Mouse (Mus musculus) MEL (cell line): Measurements from ENCODE around the gene Lpar3. TPM values are rescaled to one million over a fixed set of nuclear protein-coding genes. Genes with fewer than 3 reads are reported as not detected.

Source experiments
- DNase-seq: peaks from one replicate; pipeline ENCODE4 v3.0.0; 2011; ENCODE audit warnings: low read depth, low spot score
- H3K27ac ChIP-seq: 2 replicates; pipeline ENCODE4 v1.5.1; 2012; ENCODE audit warnings: low read depth, mild to moderate bottlenecking, control low read depth, low read length, moderate library complexity; ENCODE audit not compliant: control insufficient read depth
- H3K27me3 ChIP-seq, 2 experiments: fragments of 150-350 bp in 1 of 2; sonication (generic) in 1 of 2; 2 replicates each; pipeline ENCODE4 v1.6.1; 2012; ENCODE audit warnings: low read length in 2 of 2, mild to moderate bottlenecking in 2 of 2, improper control_type of control experiment in 1 of 2, moderate library complexity in 1 of 2; ENCODE audit not compliant: insufficient read depth in 2 of 2, control insufficient read depth in 1 of 2
- H3K36me3 ChIP-seq, 2 experiments: 2 replicates each; pipeline ENCODE4 v1.6.1; 2012 to 2014; ENCODE audit warnings: low read length in 2 of 2, improper control_type of control experiment in 1 of 2, inconsistent platforms in 1 of 2, mild to moderate bottlenecking in 1 of 2; ENCODE audit not compliant: insufficient read depth in 2 of 2, control insufficient read depth in 1 of 2
- H3K4me1 ChIP-seq, 2 experiments: fragments of 150-350 bp in 1 of 2; sonication (generic) in 1 of 2; 2 replicates each; pipeline ENCODE4 v1.6.1; 2012; ENCODE audit warnings: low read length in 2 of 2, improper control_type of control experiment in 1 of 2, mild to moderate bottlenecking in 1 of 2; ENCODE audit not compliant: insufficient read depth in 2 of 2, control insufficient read depth in 1 of 2
- H3K4me3 ChIP-seq, 2 experiments: fragments of 150-350 bp in 1 of 2; sonication (generic) in 1 of 2; 2 replicates each; pipeline ENCODE4 v1.5.1; 2012; ENCODE audit warnings: low read depth in 2 of 2, low read length in 2 of 2, mild to moderate bottlenecking in 2 of 2, moderate library complexity in 2 of 2, control low read depth in 1 of 2, improper control_type of control experiment in 1 of 2; ENCODE audit not compliant: control insufficient read depth in 1 of 2, insufficient read depth in 1 of 2
- H3K79me2 ChIP-seq: 2 replicates; pipeline ENCODE4 v1.6.1; 2012; ENCODE audit warnings: mild to moderate bottlenecking, low read length, moderate library complexity; ENCODE audit not compliant: control insufficient read depth, poor library complexity, insufficient read depth
- H3K9ac ChIP-seq: 2 replicates; pipeline ENCODE4 v1.6.1; 2012; ENCODE audit warnings: low read depth, mild to moderate bottlenecking, control low read depth, low read length, moderate library complexity; ENCODE audit not compliant: control insufficient read depth, poor library complexity, severe bottlenecking
- H3K9me3 ChIP-seq: fragments of 150-350 bp; sonication (generic); replicated peaks from 2 replicates; pipeline ENCODE4 v1.6.1; 2012; ENCODE audit warnings: mild to moderate bottlenecking, low read length, improper control_type of control experiment, moderate library complexity; ENCODE audit not compliant: insufficient read depth
- CTCF ChIP-seq, 3 experiments: IDR thresholded peaks in 2 of 3; conservative IDR thresholded peaks in 1 of 3; 2 replicates each; pipeline ENCODE4 v1.5.1; 2011 to 2012; ENCODE audit warnings: low read length in 3 of 3, low read depth in 2 of 3, mild to moderate bottlenecking in 2 of 3, improper control_type of control experiment in 1 of 3, inconsistent platforms in 1 of 3, mixed read lengths in 1 of 3, moderate library complexity in 1 of 3; ENCODE audit not compliant: control insufficient read depth in 1 of 3, insufficient read depth in 1 of 3, poor library complexity in 1 of 3, severe bottlenecking in 1 of 3
- E2F4 ChIP-seq: IDR thresholded peaks from 2 replicates; pipeline ENCODE4 v1.6.1; 2011; ENCODE audit warnings: low read depth, low read length, improper control_type of control experiment, borderline replicate concordance
- ELF1 ChIP-seq: IDR thresholded peaks from 2 replicates; pipeline ENCODE4 v1.6.1; 2014; ENCODE audit warnings: low read depth, mild to moderate bottlenecking, inconsistent platforms, low read length, improper control_type of control experiment, moderate library complexity
- EP300 ChIP-seq, 2 experiments: IDR thresholded peaks; 2 replicates each; pipeline ENCODE4 v1.6.1; 2011; ENCODE audit warnings: improper control_type of control experiment in 2 of 2, low read length in 2 of 2, low read depth in 1 of 2, mild to moderate bottlenecking in 1 of 2
- HCFC1 ChIP-seq: IDR thresholded peaks from 2 replicates; pipeline ENCODE4 v1.6.1; 2012; ENCODE audit warnings: low read depth, mild to moderate bottlenecking, inconsistent platforms, low read length, improper control_type of control experiment, moderate library complexity
- KAT2A ChIP-seq: conservative IDR thresholded peaks from 2 replicates; pipeline ENCODE4 v1.6.1; 2012; ENCODE audit warnings: low read depth, low read length, improper control_type of control experiment, inconsistent platforms
- MAFK ChIP-seq: IDR thresholded peaks from 2 replicates; pipeline ENCODE4 v1.6.1; 2011; ENCODE audit warnings: low read depth, mild to moderate bottlenecking, low read length, improper control_type of control experiment, borderline replicate concordance
- MXI1 ChIP-seq: IDR thresholded peaks from 2 replicates; pipeline ENCODE4 v1.6.1; 2011; ENCODE audit warnings: mild to moderate bottlenecking, low read depth, low read length, improper control_type of control experiment
- MYB ChIP-seq: IDR thresholded peaks from 2 replicates; pipeline ENCODE4 v1.6.1; 2011; ENCODE audit warnings: mild to moderate bottlenecking, low read depth, low read length, improper control_type of control experiment
- MYC ChIP-seq: IDR thresholded peaks from 2 replicates; pipeline ENCODE4 v1.6.1; 2011; ENCODE audit warnings: low read depth, mild to moderate bottlenecking, low read length, improper control_type of control experiment, moderate library complexity
- NELFE ChIP-seq: IDR thresholded peaks from 2 replicates; pipeline ENCODE4 v1.6.1; 2011; ENCODE audit warnings: low read depth, low read length, improper control_type of control experiment
- NRF1 ChIP-seq: IDR thresholded peaks from 2 replicates; pipeline ENCODE4 v1.6.1; 2014; ENCODE audit warnings: low read depth, mild to moderate bottlenecking, inconsistent platforms, low read length, improper control_type of control experiment, moderate library complexity; ENCODE audit not compliant: poor library complexity, insufficient read depth, severe bottlenecking
- POLR2AphosphoS2 ChIP-seq: IDR thresholded peaks from 2 replicates; pipeline ENCODE4 v1.6.1; 2011; ENCODE audit warnings: low read length, improper control_type of control experiment
- RAD21 ChIP-seq: IDR thresholded peaks from 2 replicates; pipeline ENCODE4 v1.6.1; 2011; ENCODE audit warnings: mild to moderate bottlenecking, low read depth, low read length, improper control_type of control experiment
- RCOR1 ChIP-seq: IDR thresholded peaks from 2 replicates; pipeline ENCODE4 v1.6.1; 2012; ENCODE audit warnings: low read depth, mild to moderate bottlenecking, inconsistent platforms, low read length, improper control_type of control experiment
- SMC3 ChIP-seq: IDR thresholded peaks from 2 replicates; pipeline ENCODE4 v1.6.1; 2011; ENCODE audit warnings: low read depth, low read length, improper control_type of control experiment
- TAL1 ChIP-seq: IDR thresholded peaks from 2 replicates; pipeline ENCODE4 v1.6.1; 2012; ENCODE audit warnings: mild to moderate bottlenecking, inconsistent platforms, low read length, moderate library complexity, mixed read lengths
- TBP ChIP-seq: IDR thresholded peaks from 2 replicates; pipeline ENCODE4 v1.8.0; 2011; ENCODE audit warnings: low read depth, low read length, improper control_type of control experiment
- TCF12 ChIP-seq: IDR thresholded peaks from 2 replicates; pipeline ENCODE4 v1.6.1; 2014; ENCODE audit warnings: low read depth, mild to moderate bottlenecking, inconsistent platforms, low read length, improper control_type of control experiment, moderate library complexity
- UBTF ChIP-seq: IDR thresholded peaks from 2 replicates; pipeline ENCODE4 v1.6.1; 2012; ENCODE audit warnings: low read depth, mild to moderate bottlenecking, inconsistent platforms, low read length, improper control_type of control experiment, moderate library complexity, borderline replicate concordance; ENCODE audit not compliant: insufficient read depth
- ZKSCAN1 ChIP-seq: IDR thresholded peaks from 2 replicates; pipeline ENCODE4 v1.6.1; 2012; ENCODE audit warnings: low read depth, mild to moderate bottlenecking, inconsistent platforms, low read length, improper control_type of control experiment, moderate library complexity
- ZNF384 ChIP-seq: IDR thresholded peaks from 2 replicates; pipeline ENCODE4 v1.6.1; 2012; ENCODE audit warnings: low read depth, mild to moderate bottlenecking, inconsistent platforms, low read length, improper control_type of control experiment
- polyA plus RNA-seq, 2 experiments: library from polyadenylated mRNA; stranded (reverse) in 1 of 2; unstranded in 1 of 2; fragments of >175 nt in 1 of 2; fragments of >200 nt in 1 of 2; gene quantifications; 2 replicates each; pipeline versions ENCODE4 v1.2.1 to v1.2.4; 2012; ENCODE audit warnings: low replicate concordance in 2 of 2, low read depth in 1 of 2; ENCODE audit not compliant: insufficient read length in 2 of 2, insufficient read depth in 1 of 2, missing spikeins in 1 of 2
- total RNA-seq: library from RNA; depleted of rRNA; stranded (reverse); fragments of 300-350 nt; gene quantifications from 2 replicates; pipeline ENCODE4 v1.2.3, GENCODE M21; 2012

The Lpar3 gene
- total and polyA plus RNA-seq, 3 experiments: not detected

DNA sequence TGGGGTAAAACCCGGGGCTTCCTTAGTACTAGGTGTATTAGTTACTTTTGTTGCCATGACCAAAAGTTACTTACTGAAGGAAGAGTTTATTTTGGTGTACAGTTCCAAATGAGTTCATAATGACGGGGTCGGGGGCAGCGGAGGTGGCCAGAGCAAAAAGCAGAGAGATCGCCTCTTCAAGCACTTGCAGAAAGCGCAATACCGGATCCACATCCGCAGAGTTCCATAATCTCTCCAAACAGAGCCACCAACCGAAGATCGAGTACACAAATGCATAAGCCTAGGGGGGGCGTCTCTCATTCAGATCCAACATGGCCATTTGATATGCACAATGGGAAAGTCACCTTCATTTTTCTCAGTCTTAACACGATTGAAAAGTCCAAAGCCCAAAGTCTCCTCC is 97.1 kb downstream of the Lpar3 start:
- Histone ChIP-seq H3K9me3 (no peaks in the 10 kb centered on the region), H3K27ac (no peak overlapping the region), H3K9ac (no peak overlapping the region)

GRCm38 (mm10) chr3:146318520-146318938 is 97.8 kb downstream of the Lpar3 start:
- Histone ChIP-seq H3K27me3 (no peaks in the 10 kb centered on the region; a peak in 1 of 4 replicates), H3K79me2 (no peaks in the 10 kb centered on the region), H3K36me3 (no peaks in the 10 kb centered on the region)
- no peak for TF ChIP-seq MAFK
- TF ChIP-seq ZNF384: no peak
- no peak for TF ChIP-seq EP300 (IDR thresholded peaks at IDR 0.05; ENCODE audit: low read depth in 1 of 2, low read length in 2 of 2)
- no peak for TF ChIP-seq ELF1
- no peak for TF ChIP-seq HCFC1
- TF ChIP-seq, all 39 proteins: peak for 0
- Histone ChIP-seq H3K4me3 (no peak overlapping the region), H3K4me1 (no peaks in the 10 kb centered on the region), H3K9ac (no peak overlapping the region), H3K9me3 (no peaks in the 10 kb centered on the region), H3K27ac (no peak overlapping the region)
- DNase-seq: no peak

More for the DNA sequence above, 97.1 kb downstream of the Lpar3 start:
- no peak for DNase-seq
- Histone ChIP-seq H3K36me3 (no peaks in the 10 kb centered on the region), H3K4me3 (no peak overlapping the region), H3K27me3 (no peaks in the 10 kb centered on the region; a peak in 2 of 4 replicates), H3K79me2 (no peaks in the 10 kb centered on the region), H3K4me1 (no peaks in the 10 kb centered on the region)
- TF ChIP-seq NRF1 (no peak), MXI1 (no peak), MYB (no peak), CTCF (IDR thresholded peaks at IDR 0.05 in 2 of 3, conservative IDR thresholded peaks at IDR 0.05 in 1 of 3; ENCODE audit: control insufficient read depth in 1 of 3, insufficient read depth in 1 of 3, low read depth in 2 of 3, low read length in 3 of 3, poor library complexity in 1 of 3, severe bottlenecking in 1 of 3) (no peak), TCF12 (no peak), UBTF (no peak), ZKSCAN1 (no peak), SMC3 (no peak), MYC (no peak), RAD21 (no peak), NELFE (no peak), POLR2AphosphoS2 (no peak), RCOR1 (no peak), EP300 (IDR thresholded peaks at IDR 0.05; ENCODE audit: low read depth in 1 of 2, low read length in 2 of 2) (no peak), TAL1 (no peak), E2F4 (no peak), TBP (no peak), KAT2A (no peak)
